In genomic region chr6:115946389-115946788, GRCm38 (mm10) we compare ENCODE assay signal across 10 mouse cellular contexts. TPM values are rescaled to one million over a fixed set of nuclear protein-coding genes. Genes with fewer than 3 reads are reported as not detected.
A peak's percentile ranks its signal among the peaks of the same experiment; 100 is the strongest.
DNase-seq lines count a peak whose midpoint lies in the region; ATAC-seq and TF ChIP-seq lines count a peak whose summit lies in the region.
"Had no signal": no experiment of that assay in that cellular context is flagged by ENCODE, and none has a peak within 500 bp of the region (broad histone marks: within the 10 kb centered on the region; RNA-seq: fewer than 3 reads in every experiment).

No protein-coding gene starts in this region.

- H3K9ac ChIP-seq in lung, postnatal 0 days (replicated peaks; ENCODE audit: low read depth), result no peak overlapping the region
- H3K9ac ChIP-seq in forebrain, embryonic 12.5 days, result no peak overlapping the region
- H3K9ac ChIP-seq: intestine, embryonic 15.5 days had no signal

- no peak overlapping the region for H3K4me3 ChIP-seq in lung, postnatal 0 days (ENCODE audit: low read depth, low read length)
- no peak overlapping the region for H3K4me3 ChIP-seq in lung, adult 2 months (replicated peaks; ENCODE audit: extremely low read depth, low read depth, low read length)
- H3K4me3 ChIP-seq in forebrain, embryonic 12.5 days (replicated peaks), result no peak overlapping the region
- H3K4me3 ChIP-seq: intestine, embryonic 15.5 days had no signal

- no peaks in the 10 kb centered on the region for H3K9me3 ChIP-seq in lung, postnatal 0 days (ENCODE audit: low read length)
- H3K9me3 ChIP-seq in forebrain, embryonic 12.5 days, result no peaks in the 10 kb centered on the region
- H3K9me3 ChIP-seq: intestine, embryonic 15.5 days had no signal

- peak; percentile 72 for DNase-seq in adrenal gland, postnatal 14 days
- DNase-seq in adrenal gland, postnatal 25 days, result no peak
- peak; percentile 52 for DNase-seq in lung, postnatal 0 days (ENCODE audit: low spot score)
- DNase-seq in lung, adult 2 months, result no peak
- no peak for DNase-seq in yolk sac, embryonic 10.5 days (ENCODE audit: low spot score)
- no peak for DNase-seq in kidney, adult 18-20 months

- H3K27ac ChIP-seq in lung, postnatal 0 days (ENCODE audit: low read length), result no peak overlapping the region
- H3K27ac ChIP-seq in forebrain, embryonic 12.5 days, result 0 out of 2 replicates have a peak overlapping the region, but pooled peaks have one; percentile 50
- H3K27ac ChIP-seq: intestine, embryonic 15.5 days had no signal

- H3K27me3 ChIP-seq in lung, postnatal 0 days (replicated peaks; ENCODE audit: insufficient read depth, low read length), result no peaks in the 10 kb centered on the region
- no peaks in the 10 kb centered on the region for H3K27me3 ChIP-seq in forebrain, embryonic 12.5 days
- H3K27me3 ChIP-seq: intestine, embryonic 15.5 days had no signal

- TF ChIP-seq CTCF in lung, postnatal 0 days (IDR thresholded peaks at IDR 0.05), result no peak
- no peak for TF ChIP-seq CTCF in lung, adult 2 months (IDR thresholded peaks at IDR 0.05; ENCODE audit: insufficient read depth, low read length)

- TF ChIP-seq EP300 in lung, postnatal 0 days (IDR thresholded peaks at IDR 0.05), result no peak

- H3K4me2 ChIP-seq in lung, postnatal 0 days (replicated peaks; ENCODE audit: low read depth, low read length), result no peak overlapping the region
- H3K4me2 ChIP-seq in forebrain, embryonic 12.5 days, result no peak overlapping the region
- H3K4me2 ChIP-seq: intestine, embryonic 15.5 days had no signal

- WGBS in lung, postnatal 0 days, result 19% methylated on average over 6 of the region's 6 CpGs
- WGBS in lung, adult 2 months, result 23% methylated on average over 6 of the region's 6 CpGs
- 76% methylated on average over 6 of the region's 6 CpGs for WGBS in forebrain, embryonic 12.5 days

- TF ChIP-seq POLR2A in lung, adult 2 months (IDR thresholded peaks at IDR 0.05; ENCODE audit: borderline replicate concordance, extremely low read depth, low read depth, low read length), result no peak

- no peaks in the 10 kb centered on the region for H3K36me3 ChIP-seq in lung, postnatal 0 days (ENCODE audit: insufficient read depth, low read length)
- H3K36me3 ChIP-seq in forebrain, embryonic 12.5 days (replicated peaks), result no peaks in the 10 kb centered on the region
- H3K36me3 ChIP-seq: intestine, embryonic 15.5 days had no signal

- peak; percentile 29; the same call in 1 of the 2 replicates for ATAC-seq in lung, postnatal 0 days
- no peak for ATAC-seq in forebrain, embryonic 12.5 days (ENCODE audit: low FRiP score)
- peak; percentile 84 for ATAC-seq in megakaryocyte-erythroid progenitor cell, adult 5-6 weeks (replicated peaks; ENCODE audit: low FRiP score, low TSS enrichment, poor library complexity, severe bottlenecking)
- ATAC-seq: intestine, embryonic 15.5 days had no signal

- H3K4me1 ChIP-seq in lung, postnatal 0 days (ENCODE audit: insufficient read depth, low read depth, low read length), result no peaks in the 10 kb centered on the region; the same call in 1 of the 2 replicates
- H3K4me1 ChIP-seq in lung, adult 2 months (ENCODE audit: control insufficient read depth, insufficient read depth, low read length), result no peaks in the 10 kb centered on the region; the same call in 1 of the 2 replicates
- H3K4me1 ChIP-seq in forebrain, embryonic 12.5 days, result 0 out of 2 replicates have a peak, but pooled peaks cover 2% of the 10 kb centered on the region

RNA-seq across cellular contexts. Expression of gene H1foo, which starts 1.7 kb away (rescaled TPM):
- not detected in 2 replicates for total RNA-seq in adrenal gland, postnatal 14 days (2021)
- total RNA-seq in adrenal gland, postnatal 25 days (2021), result not detected in 2 replicates
- polyA plus RNA-seq in lung, postnatal 0 days (2015; fragmentation: Nextera tagmentation; extraction: Ambion mirVana), result not detected in 2 replicates
- polyA plus RNA-seq in lung, adult 2 months (2012; rRNA removed), result not detected in 2 replicates
- not detected in 2 replicates for polyA plus RNA-seq in forebrain, embryonic 12.5 days (2016; fragmentation: Nextera tagmentation; extraction: Ambion mirVana)
- total RNA-seq in megakaryocyte-erythroid progenitor cell, adult 5-6 weeks (2014; fragmentation: Nextera tagmentation), result not detected in 2 replicates
- total RNA-seq in megakaryocyte-erythroid progenitor cell, adult 5-6 weeks (2017), result not detected in 2 replicates
- polyA plus RNA-seq: intestine, embryonic 15.5 days; limb, embryonic 14.5 days had no signal

RNA-seq across cellular contexts. Expression of gene Rho, which starts 14.8 kb away (rescaled TPM):
- 0.56 and 0.74 TPM in 2 replicates for total RNA-seq in adrenal gland, postnatal 14 days (2021)
- total RNA-seq in adrenal gland, postnatal 25 days (2021), result 0.94 and 1.9 TPM in 2 replicates
- polyA plus RNA-seq in lung, postnatal 0 days (2015; fragmentation: Nextera tagmentation; extraction: Ambion mirVana), result 0.04 TPM in 1 of 2 replicates, not detected in the other
- polyA plus RNA-seq in lung, adult 2 months (2012; rRNA removed), result 1.0 and 1.3 TPM in 2 replicates
- 0.43 TPM in 1 of 2 replicates, not detected in the other for polyA plus RNA-seq in forebrain, embryonic 12.5 days (2016; fragmentation: Nextera tagmentation; extraction: Ambion mirVana)
- not detected in 2 replicates for total RNA-seq in megakaryocyte-erythroid progenitor cell, adult 5-6 weeks (2014; fragmentation: Nextera tagmentation)
- total RNA-seq in megakaryocyte-erythroid progenitor cell, adult 5-6 weeks (2017), result not detected in 2 replicates

RNA-seq across cellular contexts. Expression of gene Plxnd1, which starts 48.4 kb away (rescaled TPM):
- total RNA-seq in adrenal gland, postnatal 14 days (2021), result 154 and 173 TPM in 2 replicates
- total RNA-seq in adrenal gland, postnatal 25 days (2021), result 170 and 214 TPM in 2 replicates
- 26.9 and 33.4 TPM in 2 replicates for polyA plus RNA-seq in lung, postnatal 0 days (2015; fragmentation: Nextera tagmentation; extraction: Ambion mirVana)
- 146 and 185 TPM in 2 replicates for polyA plus RNA-seq in lung, adult 2 months (2012; rRNA removed)
- polyA plus RNA-seq in forebrain, embryonic 12.5 days (2016; fragmentation: Nextera tagmentation; extraction: Ambion mirVana), result 18.8 and 19.2 TPM in 2 replicates
- total RNA-seq in megakaryocyte-erythroid progenitor cell, adult 5-6 weeks (2014; fragmentation: Nextera tagmentation), result 0.72 and 1.6 TPM in 2 replicates
- 0.11 and 1.4 TPM in 2 replicates for total RNA-seq in megakaryocyte-erythroid progenitor cell, adult 5-6 weeks (2017)

Comparison
In these comparisons a context has a peak if more than half of its experiments do, and no peak if none do; other contexts are left out.
1. DNase-seq: peak in adrenal gland, postnatal 14 days (single experiment) and lung, postnatal 0 days (single experiment); none in adrenal gland, postnatal 25 days (single experiment), lung, adult 2 months (single experiment), yolk sac, embryonic 10.5 days (single experiment) and kidney, adult 18-20 months (single experiment).
2. RNA of gene Plxnd1, which starts 48.4 kb away (total RNA-seq): 170 to 214 TPM in adrenal gland, postnatal 25 days and 154 to 173 TPM in adrenal gland, postnatal 14 days; 0.11 to 1.6 TPM in megakaryocyte-erythroid progenitor cell, adult 5-6 weeks; every median in the first group is over 10 times any median in the second.